Mouse (Mus musculus): ENCODE measurements around the gene Utp3.

- TF ChIP-seq GATA1 (IDR thresholded peaks at IDR 0.05; ENCODE audit: borderline replicate concordance, low read length) (no peak), FLI1 (IDR thresholded peaks at IDR 0.05; ENCODE audit: low read length) (no peak)
Measured at GRCm38 (mm10) chr5:88580681-88581080, 26.4 kb downstream of the Utp3 start.
